Mouse (Mus musculus) embryo, embryonic 10 days (tissue): ENCODE data around the gene Frat2.
A peak's percentile ranks its signal among the peaks of the same experiment; 100 is the strongest.

Experiments used
- DNase-seq: peaks from one replicate; pipeline ENCODE4 v3.0.0-alpha.2; 2015; ENCODE audit warnings: low spot score

Gene Frat2

DNA sequence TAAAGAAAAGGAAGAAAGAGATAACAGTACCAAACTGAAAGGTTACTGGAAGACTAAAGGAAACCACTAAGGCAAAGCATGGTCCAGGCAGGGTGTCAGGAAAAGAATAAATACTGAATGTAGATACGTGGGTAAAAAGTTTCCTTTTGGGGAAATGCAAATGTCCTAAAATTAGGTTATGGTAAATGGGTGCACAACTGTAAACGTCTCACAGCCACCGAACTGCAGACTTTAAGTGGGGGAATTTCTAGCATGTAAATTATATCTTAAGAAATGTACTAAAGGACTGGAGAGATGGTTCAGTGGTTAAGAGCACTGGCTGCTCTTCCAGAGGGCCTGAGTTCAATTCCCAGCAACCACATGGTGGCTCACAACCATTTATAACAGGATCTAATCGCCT is 29.2 kb downstream of the Frat2 start:
- DNase-seq, result no peak

DNA sequence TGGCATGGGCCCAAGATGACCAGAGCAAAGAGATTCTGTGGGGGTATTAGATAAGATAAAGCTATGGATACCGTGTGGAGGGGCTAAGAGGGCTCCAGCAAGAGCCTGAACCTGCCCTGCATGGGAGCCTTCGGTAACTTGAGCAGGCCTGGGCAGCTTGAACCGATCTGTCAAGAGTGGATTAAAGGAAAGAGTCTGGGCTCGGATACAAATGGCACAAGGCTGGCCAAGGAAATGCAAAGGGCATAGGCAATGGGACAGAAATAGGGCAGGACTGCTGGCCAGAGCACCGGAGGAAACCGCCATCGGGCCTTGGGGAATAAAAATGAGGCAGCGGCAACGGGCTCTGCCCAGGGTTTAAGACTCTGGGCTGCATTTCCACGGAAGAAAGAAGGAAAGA is 30.6 kb downstream of the Frat2 start:
- DNase-seq, result peak; percentile 48

GRCm38 (mm10) chr19:41816915-41817314 is 31.0 kb downstream of the Frat2 start:
- no peak for DNase-seq

DNA sequence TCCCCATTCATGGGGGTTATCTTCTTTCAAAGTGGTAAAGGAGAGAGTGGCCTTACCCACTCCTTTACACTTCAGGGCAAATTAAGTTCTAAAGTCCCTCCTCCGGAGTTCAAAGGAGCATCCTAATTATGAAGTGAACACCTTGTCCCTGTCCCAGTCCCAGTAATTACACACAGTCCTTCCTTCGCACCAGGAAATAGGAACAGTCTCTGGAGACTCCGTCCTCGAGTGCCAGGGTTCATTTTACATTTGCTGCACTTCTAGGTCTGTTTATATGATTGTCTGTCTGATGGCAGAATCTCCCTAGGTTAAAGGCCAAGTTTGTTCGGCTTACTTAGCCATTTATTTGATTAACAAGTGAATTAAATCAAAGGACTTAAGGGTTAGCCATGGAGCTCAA is 31.5 kb downstream of the Frat2 start:
- no peak for DNase-seq

- DNase-seq, result no peak
Measured at GRCm38 (mm10) chr19:41813374-41813773, 34.6 kb downstream of the Frat2 start.

DNA sequence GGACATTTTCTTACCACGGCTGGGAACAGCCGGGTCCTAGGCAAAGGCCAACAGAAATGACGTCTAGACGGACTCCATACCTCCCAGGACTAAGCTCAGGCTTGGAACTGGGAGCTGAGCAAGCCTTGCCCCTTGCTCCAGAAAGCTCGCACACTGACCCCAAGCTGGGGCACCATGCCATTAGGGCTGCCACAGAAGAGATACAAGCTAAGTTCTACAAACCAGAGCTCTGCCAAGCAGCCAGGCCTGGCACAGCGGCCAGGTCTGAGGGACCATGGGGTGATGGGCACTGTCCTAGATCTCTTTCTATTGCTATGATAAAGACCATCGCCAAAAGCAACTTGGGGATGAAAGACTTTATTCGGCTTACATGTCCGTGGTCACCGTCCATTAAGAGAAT is 35.4 kb downstream of the Frat2 start:
- DNase-seq, result no peak

DNA sequence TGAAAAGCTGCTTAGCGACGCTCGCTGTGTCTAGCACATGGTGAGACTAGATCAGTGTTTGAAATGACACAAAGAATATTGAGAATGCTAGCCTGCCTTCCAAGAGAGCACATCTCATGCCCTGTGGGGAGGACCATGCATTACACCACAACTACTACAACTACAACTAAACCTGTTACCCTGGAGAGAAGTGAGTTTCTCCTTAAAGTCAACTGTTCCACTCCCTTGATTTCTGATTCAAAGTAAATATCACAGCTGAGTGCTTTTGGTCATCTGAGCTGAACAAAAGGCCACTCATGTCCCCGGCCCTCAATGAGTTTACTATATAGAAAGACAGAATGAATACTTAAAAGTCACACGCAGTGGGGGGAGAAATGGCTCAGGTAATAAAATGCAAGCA is 37.9 kb downstream of the Frat2 start:
- DNase-seq, result no peak

GRCm38 (mm10) chr19:41808104-41808634 is 39.8 kb downstream of the Frat2 start:
- DNase-seq, result no peak

DNA sequence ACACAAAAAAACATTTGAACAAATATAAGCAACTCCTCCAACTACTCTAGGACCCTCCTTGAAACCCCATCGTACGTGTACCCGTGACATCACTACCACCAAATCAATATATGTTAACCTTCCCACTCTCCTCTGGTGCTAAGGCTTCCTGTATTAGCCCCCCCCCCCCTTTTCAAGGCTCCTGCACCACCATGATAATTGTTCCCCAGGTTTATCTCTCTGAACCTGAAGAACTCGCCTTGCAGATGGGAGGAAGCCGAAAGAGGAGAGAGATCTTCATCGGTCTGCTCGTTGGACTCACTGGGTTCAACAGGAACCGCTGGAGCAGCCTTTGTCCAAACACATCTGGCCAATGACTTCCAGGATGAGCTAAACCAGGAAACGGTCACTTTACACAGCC is 40.4 kb downstream of the Frat2 start:
- no peak for DNase-seq

DNA sequence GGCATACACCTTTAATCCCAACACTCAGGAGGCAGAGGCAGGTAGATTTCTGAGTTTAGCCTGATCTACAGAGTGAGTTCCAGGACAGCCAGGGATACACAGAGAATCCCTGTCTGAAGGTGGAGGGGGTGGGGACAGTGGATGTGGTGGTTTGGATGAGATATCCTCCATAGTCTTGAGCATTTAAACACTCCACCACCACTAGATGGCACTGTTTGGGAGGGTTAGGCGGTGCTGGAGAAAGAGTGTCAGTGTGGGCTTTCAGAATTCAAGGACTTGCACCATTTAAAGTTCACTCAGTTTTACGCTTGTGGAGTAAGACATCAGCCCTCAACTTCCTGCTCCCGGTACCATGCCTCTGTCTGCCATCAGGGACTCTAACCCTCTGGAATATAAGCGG is 42.1 kb downstream of the Frat2 start:
- no peak for DNase-seq

GRCm38 (mm10) chr19:41803322-41803721 is 44.6 kb downstream of the Frat2 start:
- DNase-seq, result peak; percentile 33

DNA sequence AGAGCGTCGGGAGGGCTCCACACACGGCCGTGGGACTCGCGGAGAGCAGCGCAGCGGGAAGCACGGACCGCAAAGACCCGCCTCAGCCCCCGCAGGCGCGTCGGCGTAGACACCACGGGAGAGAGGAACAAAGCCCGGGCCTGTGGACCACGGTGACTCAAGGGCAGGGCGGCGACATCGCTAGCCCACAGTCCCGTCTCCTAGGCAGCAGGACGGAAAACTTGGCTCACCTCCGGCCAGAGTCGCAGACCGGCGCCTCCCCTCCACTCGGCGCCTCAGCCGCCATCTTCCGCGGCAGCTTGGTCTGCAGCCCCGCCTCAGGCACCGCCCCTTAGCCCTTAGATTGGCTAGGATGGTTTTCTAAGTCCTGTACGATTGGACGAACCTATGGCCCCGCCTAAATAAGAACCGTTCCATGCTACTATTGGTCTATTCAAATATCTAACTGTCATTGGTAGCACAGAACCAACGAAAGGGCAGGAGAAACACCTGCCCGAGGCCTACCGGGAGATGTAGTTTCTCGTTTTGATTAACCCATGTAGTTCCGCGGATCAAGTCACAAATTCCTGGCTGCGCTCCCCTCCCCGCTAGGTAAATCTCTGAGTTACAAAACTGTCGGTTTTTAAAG is 46.1 kb downstream of the Frat2 start, which contains the start of gene Arhgap19:
TSS of gene Arhgap19 (minus strand) at position 306 of the 628 bp plus-strand sequence.
- peak; percentile 98 for DNase-seq

DNA sequence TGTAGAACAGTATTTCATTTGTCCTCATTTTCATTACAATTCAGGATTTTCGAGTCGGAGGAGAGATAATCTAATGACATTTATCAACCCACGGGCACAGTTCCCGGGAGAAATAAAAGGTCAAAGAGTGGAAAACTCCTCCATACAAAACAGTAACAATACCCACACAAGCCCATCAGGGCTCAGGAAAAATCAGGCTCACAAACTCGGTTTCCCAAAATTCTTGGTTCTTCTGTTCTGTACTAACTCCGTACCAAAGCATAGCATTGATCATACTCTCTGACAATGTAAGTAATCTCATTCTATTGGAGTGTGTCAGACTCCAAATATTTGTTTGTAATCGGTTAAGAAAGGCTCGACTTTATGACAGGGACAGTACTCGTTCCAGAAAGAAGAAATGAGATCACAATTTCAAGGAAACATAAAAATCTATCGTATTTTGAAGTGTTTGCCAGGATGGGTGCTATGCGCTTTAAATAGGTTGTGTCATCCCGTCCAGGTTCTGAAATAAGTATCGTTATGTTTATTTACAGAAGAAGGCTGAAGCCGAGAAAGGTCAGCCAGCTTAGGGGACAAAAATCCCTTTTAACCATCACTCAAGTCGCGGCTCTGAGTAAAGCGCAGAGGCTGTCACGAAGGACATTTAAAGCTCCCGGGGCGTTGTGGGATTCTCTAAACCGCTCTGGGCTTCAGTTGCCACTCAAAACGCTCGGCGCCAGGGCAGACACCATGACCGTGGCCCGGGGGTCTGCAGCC is 46.8 kb downstream of the Frat2 start:
- peak; percentile 35 for DNase-seq

GRCm38 (mm10) chr19:41800451-41800850 is 47.5 kb downstream of the Frat2 start:
- DNase-seq, result no peak

GRCm38 (mm10) chr19:41797536-41797935 is 50.4 kb downstream of the Frat2 start:
- no peak for DNase-seq

DNA sequence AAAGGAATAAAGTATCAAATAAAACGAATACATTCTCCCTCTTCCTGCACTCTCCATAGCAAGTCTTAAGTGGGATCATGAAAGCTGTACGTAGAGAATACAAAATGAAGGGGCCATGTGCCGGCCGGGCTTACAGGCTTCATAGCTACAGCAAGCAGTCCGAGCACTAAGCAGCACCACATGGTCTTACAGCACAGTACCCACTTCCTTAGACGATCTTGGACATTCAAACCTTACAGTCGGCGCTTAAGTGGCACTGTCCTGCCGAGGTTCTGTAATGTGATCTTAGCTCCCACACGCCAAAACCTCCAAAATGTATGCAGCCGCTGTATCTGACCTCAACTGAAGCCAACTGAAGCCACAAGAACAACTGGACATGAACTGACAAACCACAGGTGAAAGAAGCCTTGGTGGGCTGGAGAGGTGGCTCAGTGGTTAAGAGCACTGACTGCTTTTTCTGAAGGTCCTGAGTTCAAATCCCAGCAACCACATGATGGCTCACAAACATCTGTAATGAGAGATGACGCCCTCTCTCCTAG is 51.1 kb downstream of the Frat2 start:
- no peak for DNase-seq

- DNase-seq, result no peak
Measured at GRCm38 (mm10) chr19:41796148-41796760, 51.7 kb downstream of the Frat2 start.
